Mouse (Mus musculus) skeletal muscle tissue, adult 2 months (tissue): ENCODE measurements around the gene Cfap70.
A peak's percentile ranks its signal among the peaks of the same experiment; 100 is the strongest.

Experiments
- DNase-seq: peaks from one replicate; pipeline ENCODE4 v3.0.0-alpha.2; 2012; ENCODE audit warnings: low read depth, low spot score

The Cfap70 gene

DNA sequence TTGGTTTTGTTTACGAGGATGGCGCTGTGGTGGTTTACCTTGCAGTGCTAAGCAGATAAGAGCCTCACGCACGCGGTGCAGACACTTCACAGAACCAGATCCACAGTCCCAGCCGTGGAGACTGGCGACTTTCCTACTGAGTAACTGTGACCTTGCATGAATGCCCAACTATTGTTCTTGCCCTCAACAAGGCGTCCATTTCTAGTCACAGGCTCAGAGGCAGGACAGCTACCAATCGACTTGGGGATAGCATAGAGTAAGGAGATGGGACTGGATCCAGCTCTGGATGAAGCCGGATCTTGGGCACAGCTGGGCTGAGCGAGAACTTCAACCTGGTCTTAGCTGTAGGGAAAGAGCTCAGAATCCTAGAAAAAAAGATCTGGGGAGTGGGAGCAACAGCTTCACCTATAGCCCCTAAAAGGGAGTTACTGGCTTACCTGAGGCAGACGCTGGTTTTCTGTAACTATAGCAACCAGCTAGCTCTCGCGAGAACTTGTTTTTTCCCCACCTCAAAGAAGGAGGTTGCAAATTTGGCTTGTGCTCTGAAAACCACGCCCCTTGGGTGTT lies at the start of gene Cfap70:
TSS of gene Cfap70 (minus strand) at position 462 of the 567 bp plus-strand sequence.
- DNase-seq: peak; percentile 55

- no peak for DNase-seq
Observed at GRCm38 (mm10) chr14:20499982-20500381, 48.0 kb upstream of the Cfap70 start.

DNA sequence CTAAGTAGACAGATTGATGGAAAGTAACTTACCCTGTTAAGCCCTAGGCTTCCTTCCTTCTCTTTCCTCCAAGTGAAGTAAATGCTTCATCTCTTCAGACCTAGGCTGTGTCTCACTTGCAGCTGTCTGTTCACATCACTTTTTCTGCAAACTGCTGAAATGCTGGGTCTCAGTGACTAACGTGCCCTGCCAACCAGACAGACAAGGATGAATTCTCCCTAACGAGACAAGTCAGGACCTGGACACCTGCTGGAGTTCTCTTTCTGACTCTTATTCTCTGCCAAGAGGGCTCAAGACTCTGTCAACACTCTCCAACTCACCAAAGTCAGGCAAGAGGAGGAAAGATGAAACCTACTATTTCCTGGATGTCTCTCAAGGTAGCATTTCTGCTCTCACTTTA lies 44.6 kb upstream of the Cfap70 start, which contains the start of gene Mss51:
TSS of gene Mss51 (minus strand) at position 299 of the 400 bp plus-strand sequence.
- DNase-seq: peak; percentile 63

DNA sequence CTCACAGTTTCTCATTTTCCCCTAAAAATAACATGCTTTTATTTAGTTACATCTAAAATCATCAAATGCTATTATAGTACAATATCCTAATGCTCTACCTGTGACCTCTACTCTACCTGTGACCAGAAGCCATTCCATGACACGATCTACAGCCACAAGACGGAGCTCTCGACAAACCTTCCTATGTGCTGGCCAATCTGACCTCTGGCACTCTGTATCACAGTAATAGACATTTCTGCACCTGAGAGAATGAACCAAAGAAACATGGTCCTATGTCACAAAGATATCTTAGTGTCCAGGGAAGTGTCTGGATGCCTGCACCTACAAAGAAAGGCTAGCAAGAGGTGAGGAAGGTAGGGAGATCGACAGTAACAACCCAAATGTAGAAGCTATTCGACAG lies 34.0 kb upstream of the Cfap70 start:
- DNase-seq: no peak

DNA sequence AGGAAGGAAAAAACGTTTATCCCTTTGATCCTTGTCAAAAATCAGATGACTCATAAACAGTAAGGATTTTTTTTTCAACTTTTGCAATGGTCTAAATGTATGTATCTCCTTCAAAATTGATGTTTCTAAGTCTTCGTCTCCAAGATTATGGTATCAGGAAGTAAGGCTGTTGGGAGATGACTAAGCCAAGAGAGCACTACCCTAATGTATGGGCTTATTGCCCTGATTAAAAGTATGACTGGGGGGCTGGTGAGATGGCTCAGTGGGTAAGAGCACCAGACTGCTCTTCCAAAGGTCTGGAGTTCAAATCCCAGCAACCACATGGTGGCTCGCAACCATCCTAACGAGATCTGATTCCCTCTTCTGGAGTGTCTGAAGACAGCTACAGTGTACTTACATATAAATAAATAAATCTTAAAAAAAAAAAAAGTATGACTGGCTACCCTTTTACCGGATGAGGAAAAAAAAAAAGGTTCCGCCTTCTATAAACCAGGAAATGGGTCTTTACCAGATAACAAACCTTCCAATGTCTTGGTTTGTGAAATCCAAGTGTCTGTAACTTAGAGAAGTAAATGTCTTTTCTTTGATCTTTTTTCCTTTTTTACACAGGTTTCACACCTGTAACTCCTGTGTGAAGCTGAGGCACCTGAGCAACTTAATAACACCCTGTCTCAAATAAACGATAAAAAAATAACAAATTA lies 30.2 kb upstream of the Cfap70 start:
- DNase-seq: no peak

GRCm38 (mm10) chr14:20481211-20481610 lies 29.2 kb upstream of the Cfap70 start:
- no peak for DNase-seq

GRCm38 (mm10) chr14:20480195-20480579 lies 28.2 kb upstream of the Cfap70 start:
- DNase-seq: no peak

- peak; percentile 62 for DNase-seq
Observed at GRCm38 (mm10) chr14:20479291-20480194, 27.5 kb upstream of the Cfap70 start, which contains the start of gene Anxa7. TSS of gene Anxa7 (minus strand) at chr14:20480133.

GRCm38 (mm10) chr14:20478801-20479200 lies 26.8 kb upstream of the Cfap70 start:
- peak; percentile 82 for DNase-seq

DNA sequence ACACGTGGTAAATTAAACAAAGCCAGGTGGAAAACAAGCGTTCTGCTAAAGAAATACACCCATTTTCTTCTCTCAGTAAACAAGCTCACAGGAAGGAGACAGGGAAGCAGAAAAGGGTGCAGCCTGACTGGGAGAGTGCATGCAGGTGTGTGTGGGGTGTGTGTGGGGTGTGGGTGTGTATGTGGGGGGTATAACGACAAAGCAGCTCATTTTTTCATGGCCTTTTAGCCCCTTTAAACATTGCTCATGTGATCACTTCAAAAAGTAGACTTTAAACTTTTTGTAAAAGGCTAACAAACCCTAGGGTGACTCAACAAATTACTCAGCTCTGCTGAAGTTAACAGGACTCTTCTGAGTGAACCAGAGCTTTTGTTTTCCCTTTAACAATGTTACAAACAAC lies 26.4 kb upstream of the Cfap70 start:
- no peak for DNase-seq

DNA sequence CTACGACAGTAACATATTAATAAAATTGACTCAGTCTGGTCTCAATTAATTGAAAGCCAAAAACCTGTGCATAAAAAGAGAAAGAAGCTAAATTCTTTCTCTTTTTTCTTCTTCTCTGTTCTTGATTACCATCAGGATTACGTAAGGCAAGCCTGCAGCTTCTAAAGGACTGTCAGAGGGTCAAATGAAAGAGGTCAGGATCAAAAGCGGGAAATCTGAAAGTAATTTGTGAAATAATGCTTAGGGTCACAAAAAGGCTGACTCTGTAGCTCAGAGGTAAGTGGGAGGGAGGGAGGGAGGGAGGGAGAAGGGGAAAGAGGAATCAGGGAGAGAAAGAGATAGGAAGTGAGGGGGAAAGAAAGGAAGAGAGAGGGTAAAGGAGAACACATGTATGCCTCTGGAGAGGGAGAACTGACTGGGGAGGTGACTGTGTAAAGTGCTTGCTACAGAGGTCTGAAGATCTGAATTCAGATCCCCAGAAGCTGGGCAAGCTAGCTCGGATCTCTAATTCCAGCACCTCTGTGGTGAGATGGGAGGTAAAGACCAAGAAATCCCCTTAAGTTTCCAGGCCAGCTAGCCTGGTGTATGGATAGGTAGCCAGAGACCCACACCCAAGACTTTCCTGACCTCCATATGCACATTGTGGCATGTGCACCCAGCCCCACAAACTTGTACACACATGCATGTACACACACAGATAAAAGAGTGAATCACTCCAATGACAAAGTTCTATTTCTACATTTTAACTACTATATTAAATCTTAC lies 25.4 kb upstream of the Cfap70 start:
- no peak for DNase-seq

GRCm38 (mm10) chr14:20460216-20460615 lies 8.2 kb upstream of the Cfap70 start:
- DNase-seq: no peak

DNA sequence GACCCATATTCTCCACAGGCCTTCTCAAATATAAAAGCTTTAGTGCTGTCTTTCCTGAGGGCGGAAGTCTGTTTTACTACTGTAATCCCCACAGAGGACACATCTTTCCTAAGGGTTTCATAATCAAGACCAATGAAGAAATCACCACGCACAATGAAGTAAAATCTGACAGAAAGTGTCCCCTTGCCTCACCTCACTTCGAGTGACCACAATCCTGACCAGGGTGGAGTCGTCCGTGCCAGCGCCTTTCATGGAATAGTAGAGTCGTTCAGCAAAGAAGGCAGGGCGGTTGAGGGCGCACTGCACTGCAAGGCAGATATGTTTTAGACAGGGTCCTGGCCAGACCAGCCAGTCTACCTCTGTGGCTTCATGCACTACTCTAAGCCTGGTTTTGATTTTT lies 6.4 kb upstream of the Cfap70 start:
- DNase-seq: no peak

- no peak for DNase-seq
Observed at GRCm38 (mm10) chr14:20452929-20453328, 903 bp upstream of the Cfap70 start.

- DNase-seq: no peak
Observed at GRCm38 (mm10) chr14:20451302-20451701, 724 bp downstream of the Cfap70 start.

DNA sequence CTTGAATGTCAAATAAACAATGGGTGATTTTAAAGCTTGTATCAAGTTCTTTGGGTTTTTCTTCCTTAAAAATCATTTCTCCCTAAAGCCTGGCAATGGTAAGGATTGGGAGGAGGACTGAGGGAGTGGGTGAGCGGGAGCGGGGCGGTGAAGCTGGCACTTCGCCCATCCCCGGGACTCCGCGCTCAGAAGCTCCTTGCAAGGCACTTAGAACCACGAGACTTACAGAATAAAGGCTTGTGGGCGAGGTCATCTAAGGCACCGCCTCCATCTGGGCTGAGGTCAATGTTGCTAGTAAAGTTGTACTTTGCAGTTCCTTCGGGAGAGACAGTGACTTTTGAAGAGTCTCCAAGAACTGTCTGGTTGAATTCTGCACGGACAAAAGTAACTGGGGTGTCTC lies 4.8 kb downstream of the Cfap70 start:
- DNase-seq: no peak

GRCm38 (mm10) chr14:20442252-20442651 lies 9.8 kb downstream of the Cfap70 start:
- no peak for DNase-seq

- no peak for DNase-seq
Observed at GRCm38 (mm10) chr14:20436976-20437375, 15.1 kb downstream of the Cfap70 start.

- DNase-seq: peak; percentile 74
Observed at GRCm38 (mm10) chr14:20432420-20432819, 19.6 kb downstream of the Cfap70 start.

- DNase-seq: peak; percentile 84
Observed at GRCm38 (mm10) chr14:20431726-20432125, 20.3 kb downstream of the Cfap70 start.

DNA sequence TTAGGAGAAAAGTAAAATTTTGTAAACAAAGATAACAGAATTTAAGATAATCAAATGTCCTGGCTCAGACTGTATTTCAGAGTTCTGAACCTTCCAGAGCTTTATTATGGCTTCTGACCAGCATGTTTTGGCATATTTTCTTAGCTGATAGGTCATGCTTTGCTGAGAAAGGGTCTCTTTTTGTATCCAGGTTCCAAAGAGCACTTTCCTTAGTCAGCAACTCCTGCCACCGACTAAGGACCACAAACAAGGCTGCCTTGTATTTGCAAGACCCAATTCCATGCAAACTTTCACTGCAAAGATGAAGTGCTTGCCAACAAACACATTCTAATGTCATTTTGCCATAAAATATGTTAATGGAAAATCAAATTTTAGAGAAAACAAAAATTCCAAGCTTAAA lies 22.2 kb downstream of the Cfap70 start:
- no peak for DNase-seq

DNA sequence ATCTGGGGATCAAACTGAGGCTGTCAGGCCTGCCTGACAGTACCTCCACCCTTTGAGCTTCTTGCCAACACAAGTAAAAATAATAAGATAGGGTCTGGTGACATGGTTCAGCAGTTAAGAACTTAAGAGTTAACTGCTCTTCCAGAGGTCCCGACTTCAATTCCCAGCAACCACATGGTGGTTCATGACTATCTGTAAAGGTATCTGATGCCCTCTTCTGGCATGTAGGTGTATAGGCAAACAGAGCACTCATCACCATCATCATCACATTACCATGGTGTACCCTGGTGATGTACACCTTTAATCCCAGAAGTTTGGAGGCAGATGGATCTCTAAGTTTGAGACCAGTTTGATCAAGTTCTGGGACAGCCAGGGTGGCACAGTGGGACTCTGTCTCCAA lies 23.4 kb downstream of the Cfap70 start:
- DNase-seq: no peak
